1 mouse cellular context compared by ENCODE assay signal in the genomic region with DNA sequence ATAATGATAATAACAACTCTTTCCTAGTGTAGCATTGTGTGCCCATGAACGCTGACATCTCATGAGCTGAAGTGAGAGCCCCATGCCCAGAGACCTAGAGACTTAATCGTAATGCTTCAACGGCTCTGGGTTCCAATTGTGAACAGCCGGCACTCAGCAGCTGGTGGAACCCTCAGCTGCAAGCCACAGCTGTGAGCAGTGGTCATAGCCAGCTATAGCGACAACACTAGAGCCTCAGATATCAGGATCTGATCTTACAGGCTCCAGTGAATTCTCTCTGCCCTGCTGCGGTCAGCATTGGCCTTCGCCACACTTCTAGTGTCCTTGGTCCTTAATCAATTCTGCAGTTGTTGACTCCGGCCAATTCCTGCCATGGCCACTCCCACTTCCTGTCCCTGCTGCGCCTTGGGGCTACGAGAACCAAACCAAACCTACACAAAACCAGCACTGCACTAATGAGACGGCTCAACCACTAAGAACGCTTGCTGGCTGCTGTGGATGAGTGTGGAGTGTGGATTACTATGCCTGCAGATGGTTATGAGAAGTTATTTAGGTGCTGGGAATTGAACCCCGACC.
TF ChIP-seq lines count a peak whose summit lies in the region.

No protein-coding gene starts in this region.

TF ChIP-seq in ES-E14, 5 proteins besides CTCF, POLR2A, EP300 and RAD21:
- no peak for TF ChIP-seq HCFC1 (IDR thresholded peaks at IDR 0.05; ENCODE audit: borderline replicate concordance, insufficient read depth, low read length)
- no peak for TF ChIP-seq ZNF384 (IDR thresholded peaks at IDR 0.05; ENCODE audit: low read depth, low read length)
- no peak for TF ChIP-seq MAFK (IDR thresholded peaks at IDR 0.05; ENCODE audit: insufficient read depth, low read depth, low read length)
- TF ChIP-seq ZC3H11A (IDR thresholded peaks at IDR 0.05; ENCODE audit: borderline replicate concordance, low read depth, low read length): no peak
- no peak for TF ChIP-seq CHD2 (IDR thresholded peaks at IDR 0.05; ENCODE audit: low read depth, low read length)
